Mouse (Mus musculus) bone marrow macrophage, adult 2 months (primary cell): ENCODE data around the gene Nphs1. TPM values are rescaled to one million over a fixed set of nuclear protein-coding genes. Genes with fewer than 3 reads are reported as not detected.

ENCODE experiments used
- H3K27ac ChIP-seq: 2 replicates; pipeline ENCODE4 v1.5.1; 2012; ENCODE audit warnings: low read depth, low read length; ENCODE audit not compliant: insufficient read depth
- H3K4me1 ChIP-seq: 2 replicates; pipeline ENCODE4 v1.6.1; 2012; ENCODE audit warnings: low read length; ENCODE audit not compliant: control insufficient read depth, insufficient read depth
- H3K4me3 ChIP-seq: 2 replicates; pipeline ENCODE4 v1.5.1; 2012; ENCODE audit warnings: mild to moderate bottlenecking, low read length, moderate library complexity; ENCODE audit not compliant: insufficient read depth
- CTCF ChIP-seq: IDR thresholded peaks from 2 replicates; pipeline ENCODE4 v1.5.1; 2012; ENCODE audit warnings: low read depth, mild to moderate bottlenecking, low read length, moderate library complexity
- POLR2A ChIP-seq: IDR thresholded peaks from 2 replicates; pipeline ENCODE4 v1.6.1; 2012; ENCODE audit warnings: mild to moderate bottlenecking, low read depth, low read length, borderline replicate concordance
- polyA plus RNA-seq: library from polyadenylated mRNA; stranded (reverse); fragments of >200 nt; gene quantifications from 2 replicates; pipeline ENCODE4 v1.2.4, GENCODE M21; 2012; ENCODE audit not compliant: missing spikeins, insufficient read depth, insufficient read length

The Nphs1 gene
- polyA plus RNA-seq = not detected in 2 replicates

DNA sequence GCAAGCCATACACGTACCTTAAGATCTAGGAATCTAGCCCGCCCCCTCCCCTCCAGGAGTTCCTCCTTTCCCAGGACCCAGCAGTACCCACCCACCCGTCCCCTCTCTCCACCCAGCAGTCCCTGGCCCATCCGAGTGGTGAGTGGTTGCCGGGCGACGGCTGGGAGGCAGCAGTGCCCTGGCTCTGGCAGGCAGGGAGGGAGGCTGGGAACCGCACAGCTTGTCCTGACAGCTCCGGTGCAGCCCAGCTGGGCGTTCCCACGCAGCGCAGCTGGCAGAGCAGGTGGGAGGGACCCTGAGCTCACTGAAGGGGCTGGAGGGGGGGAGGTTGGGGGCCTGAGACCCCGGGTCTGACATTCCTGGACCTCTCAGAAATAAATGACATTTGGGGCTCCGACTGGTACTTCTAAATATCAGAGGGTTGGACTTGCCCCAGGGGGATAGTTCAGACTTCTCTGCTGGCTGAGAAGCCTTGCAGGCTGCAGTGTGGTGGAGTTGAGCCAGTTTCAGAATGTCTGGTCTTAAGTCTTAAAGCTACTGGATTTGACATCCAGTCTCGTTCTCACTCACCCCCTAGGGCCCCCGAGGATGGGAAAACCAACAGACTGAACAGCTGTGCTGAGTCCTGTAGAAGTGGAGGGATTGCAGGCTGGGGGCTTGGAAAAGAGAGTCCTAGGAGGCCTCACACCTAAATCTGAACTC is at the start of gene Nphs1, which contains the start of gene Kirrel2:
TSS of gene Nphs1 (plus strand) at position 687 of the 702 bp plus-strand sequence.
TSS of gene Kirrel2 (minus strand) at position 62 of the 702 bp plus-strand sequence.
- H3K4me3 ChIP-seq = no peak within 1 kb of the TSS
- peaks cover 3% of the 10 kb centered on the region; the same call in 1 of the 2 replicates for H3K4me1 ChIP-seq
- TF ChIP-seq CTCF = no peak
- TF ChIP-seq POLR2A = no peak
- H3K27ac ChIP-seq = no peak within 1 kb of the TSS

DNA sequence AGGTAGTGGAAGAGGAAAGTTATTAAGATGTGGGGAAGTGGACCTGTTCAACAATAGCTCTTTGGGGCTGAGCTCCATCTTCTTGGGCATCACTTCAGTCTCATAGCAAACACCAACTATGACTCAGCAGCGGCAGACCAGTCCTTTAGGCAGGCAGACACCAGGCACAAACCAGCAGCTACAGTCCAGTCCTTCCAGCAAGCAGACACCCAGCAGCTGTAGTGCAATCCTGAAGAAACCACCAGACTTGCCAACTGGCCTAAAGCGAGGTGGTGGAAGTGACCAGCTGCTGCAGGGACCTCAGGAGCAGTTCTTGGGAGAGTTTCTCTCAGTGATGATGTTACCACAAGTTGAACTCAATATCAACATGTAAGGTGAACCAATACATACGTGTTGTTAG is 49.5 kb upstream of the Nphs1 start:
- TF ChIP-seq CTCF (no peak), POLR2A (no peak)
- no peak overlapping the region for H3K4me3 ChIP-seq
- H3K4me1 ChIP-seq = peaks cover 31% of the 10 kb centered on the region
- no peak overlapping the region for H3K27ac ChIP-seq

DNA sequence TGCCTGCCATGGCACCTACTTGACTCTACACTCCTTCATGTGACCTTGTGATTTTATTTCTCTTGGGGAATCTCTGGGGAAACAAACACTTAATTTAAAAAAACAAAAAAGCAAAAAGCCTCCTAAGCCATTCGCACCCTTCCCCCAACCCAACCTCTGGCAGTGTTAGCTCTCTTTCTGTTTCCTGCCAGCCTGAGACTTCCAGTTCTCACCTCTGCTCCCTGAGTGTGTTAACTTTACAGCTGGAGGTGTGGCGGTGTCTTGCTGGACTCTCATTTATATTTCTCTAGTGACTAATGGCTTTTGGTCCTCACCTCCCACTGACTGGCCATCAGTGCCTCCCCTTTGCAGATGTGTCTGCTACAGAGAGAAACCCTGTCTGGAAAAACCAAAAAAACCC is 48.3 kb upstream of the Nphs1 start:
- peaks cover 31% of the 10 kb centered on the region for H3K4me1 ChIP-seq
- no peak overlapping the region for H3K4me3 ChIP-seq
- TF ChIP-seq CTCF (no peak), POLR2A (no peak)
- no peak overlapping the region for H3K27ac ChIP-seq

DNA sequence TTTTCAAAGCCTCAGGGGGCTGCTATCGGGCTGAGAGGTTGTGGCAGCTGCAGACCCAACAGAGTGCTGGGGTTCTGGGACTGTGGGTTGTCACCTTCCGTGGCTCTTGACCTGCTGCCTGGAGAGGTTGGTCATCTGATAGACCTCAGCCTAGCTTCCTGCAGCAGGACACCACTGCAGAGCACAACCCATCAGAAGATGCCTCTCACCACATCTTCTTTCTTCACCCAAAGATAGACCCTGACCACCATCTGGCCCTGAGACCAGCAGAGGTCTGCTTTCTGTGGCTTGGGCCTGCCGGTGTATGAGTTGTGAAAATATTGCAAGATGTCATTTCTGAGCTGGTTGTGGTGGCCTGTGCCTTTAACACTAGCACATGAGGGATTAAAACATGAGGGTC is 47.1 kb upstream of the Nphs1 start:
- Histone ChIP-seq H3K4me3 (no peak overlapping the region), H3K4me1 (peaks cover 31% of the 10 kb centered on the region), H3K27ac (no peak overlapping the region)
- TF ChIP-seq POLR2A (no peak), CTCF (no peak)

DNA sequence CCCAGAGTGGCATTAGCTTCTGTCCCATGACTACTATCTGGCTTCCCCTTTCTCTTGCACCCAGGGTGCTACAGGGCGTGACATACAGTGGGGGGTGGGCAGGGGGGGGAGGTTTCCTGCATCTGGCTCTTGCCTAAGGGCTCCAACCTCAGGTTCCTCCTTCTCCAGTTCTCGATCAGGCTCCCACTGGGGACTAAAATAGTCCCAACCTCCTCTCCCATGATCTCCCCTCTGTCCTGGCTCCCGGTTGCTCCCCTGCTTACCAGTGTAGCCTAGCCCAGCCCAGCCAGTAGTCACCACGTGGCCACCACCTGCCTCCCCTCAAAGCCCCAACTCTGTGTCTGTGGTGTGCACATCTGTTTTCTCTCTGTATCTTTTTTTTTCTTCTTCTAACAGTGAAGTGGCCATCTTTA is 45.4 kb upstream of the Nphs1 start:
- TF ChIP-seq CTCF = no peak
- TF ChIP-seq POLR2A = no peak
- Histone ChIP-seq H3K27ac (peak overlapping the region; percentile 99), H3K4me3 (peak overlapping the region; percentile 73), H3K4me1 (peaks cover 42% of the 10 kb centered on the region)

DNA sequence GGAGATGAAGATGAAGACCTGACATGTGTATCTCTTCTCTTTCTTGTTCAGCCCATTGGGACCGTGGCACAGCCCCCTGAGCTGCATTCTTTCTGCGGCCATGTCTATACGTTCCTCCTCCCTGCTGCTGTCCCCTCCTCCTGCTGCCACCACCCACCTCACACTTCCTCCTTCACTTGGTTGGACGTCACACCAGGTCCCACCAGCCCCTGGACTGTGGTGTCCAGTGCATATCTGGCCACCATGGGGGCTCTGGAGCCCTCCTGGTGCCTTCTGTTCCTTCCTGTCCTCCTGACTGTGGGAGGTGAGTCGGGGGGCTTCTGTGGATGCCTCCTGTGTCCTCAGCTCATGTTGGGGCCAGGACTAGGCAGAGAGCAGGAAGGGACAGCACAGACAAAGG is 44.5 kb upstream of the Nphs1 start, which contains the start of gene Tyrobp:
TSS of gene Tyrobp (plus strand) at position 165 of the 400 bp plus-strand sequence.
- H3K4me1 ChIP-seq = peaks cover 50% of the 10 kb centered on the region
- no peak for TF ChIP-seq POLR2A
- H3K27ac ChIP-seq = peak within 1 kb of the TSS; percentile 99

DNA sequence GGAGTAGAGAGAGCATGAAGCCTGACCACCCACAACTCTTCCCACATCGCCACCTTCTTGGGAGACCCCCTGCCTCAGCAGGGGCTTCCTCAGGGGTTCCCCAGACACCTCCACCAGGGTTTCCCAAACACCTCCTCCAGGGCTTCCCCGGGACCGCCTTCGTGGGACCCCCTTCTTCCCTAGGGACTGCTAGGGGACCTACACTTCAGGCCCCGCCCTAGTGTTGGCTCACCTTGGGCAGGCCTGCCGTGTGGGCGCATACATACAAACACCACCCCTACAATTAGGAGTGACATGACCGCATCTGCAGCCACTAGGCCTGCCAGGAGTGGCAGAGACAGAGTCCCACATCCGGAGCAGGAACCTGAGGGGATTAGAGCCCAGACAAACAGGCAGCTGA is 40.3 kb upstream of the Nphs1 start:
- Histone ChIP-seq H3K27ac (peak overlapping the region; percentile 96), H3K4me3 (peak overlapping the region; percentile 73), H3K4me1 (peaks cover 36% of the 10 kb centered on the region)
- no peak for TF ChIP-seq CTCF
- no peak for TF ChIP-seq POLR2A

More for the DNA sequence above, 44.5 kb upstream of the Nphs1 start, which contains the start of gene Tyrobp:
- H3K4me3 ChIP-seq = peak within 1 kb of the TSS; percentile 73

DNA sequence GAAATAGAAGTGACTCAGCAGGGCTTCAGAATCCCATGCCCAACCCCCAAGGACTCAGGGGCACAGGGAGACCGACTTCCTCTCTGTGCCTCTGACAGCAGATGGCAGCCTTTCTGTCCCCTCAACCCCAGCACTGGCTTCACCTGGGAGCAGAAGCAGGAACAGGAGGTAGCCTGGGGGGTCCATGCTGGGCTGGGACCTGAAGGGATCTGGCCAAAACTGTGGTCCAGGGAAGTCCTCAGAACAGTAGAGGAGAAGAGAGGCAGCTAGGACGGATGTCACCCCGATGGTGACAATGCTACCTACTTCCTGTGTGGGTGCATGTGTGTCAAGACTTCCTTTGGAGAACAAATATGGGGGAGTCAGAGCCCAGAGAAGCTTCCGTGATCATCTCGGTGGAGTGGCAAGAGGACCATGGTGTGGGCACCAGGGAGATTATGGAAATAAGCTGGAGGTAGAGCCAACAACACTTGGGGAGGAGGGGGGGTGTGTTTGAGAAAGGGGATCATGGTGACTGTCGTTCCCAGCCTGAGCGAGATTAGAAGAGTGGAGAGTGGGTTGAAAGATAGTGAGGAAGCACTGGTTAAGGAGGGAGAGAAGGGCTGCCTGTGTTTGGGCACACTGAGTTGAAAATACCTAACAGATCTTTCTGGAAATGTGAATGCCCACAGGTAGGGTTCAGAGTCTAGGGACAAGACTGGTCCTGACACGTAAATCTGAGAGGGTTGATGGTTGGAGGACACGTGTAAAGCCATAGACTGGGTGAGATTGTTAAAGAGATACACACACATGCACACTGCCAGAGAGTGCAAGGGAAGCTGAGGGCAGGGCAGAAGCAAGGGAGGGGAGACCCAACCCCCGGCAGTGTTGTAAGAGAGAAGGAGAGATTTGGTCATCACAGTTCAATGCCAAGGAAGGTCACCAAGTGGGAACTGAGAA is 38.3 kb upstream of the Nphs1 start, which contains the start of gene Hcst:
TSS of gene Hcst (minus strand) at position 294 of the 939 bp plus-strand sequence.
- Histone ChIP-seq H3K27ac (peak within 1 kb of the TSS; percentile 96), H3K4me3 (peak within 1 kb of the TSS; percentile 76), H3K4me1 (peaks cover 41% of the 10 kb centered on the region)
- TF ChIP-seq CTCF (no peak), POLR2A (no peak)

DNA sequence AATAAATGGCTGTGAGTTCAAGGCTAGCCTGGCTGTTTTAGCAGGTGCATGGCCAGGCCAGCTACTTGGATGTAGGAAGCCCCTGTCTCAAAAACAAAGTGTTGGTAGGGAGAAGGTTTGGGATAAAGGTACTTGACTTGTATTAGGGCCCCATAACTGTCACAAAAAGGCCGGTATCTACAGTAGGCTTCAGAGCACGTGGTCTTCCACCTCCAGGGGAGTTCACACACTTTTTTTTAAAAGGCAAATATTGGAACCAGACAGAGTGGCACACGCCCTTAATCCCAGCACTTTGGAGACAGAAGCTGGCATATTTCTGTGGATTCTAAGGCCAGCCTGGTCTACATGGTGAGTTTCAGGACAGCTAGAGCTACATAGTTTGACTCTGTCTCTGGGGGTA is 37.4 kb upstream of the Nphs1 start:
- TF ChIP-seq POLR2A (no peak), CTCF (no peak)
- peaks cover 41% of the 10 kb centered on the region for H3K4me1 ChIP-seq
- H3K4me3 ChIP-seq = peak overlapping the region; percentile 76
- peak overlapping the region; percentile 96 for H3K27ac ChIP-seq
